Mouse (Mus musculus): ENCODE results near the gene Gm21885. TPM values are rescaled to one million over a fixed set of nuclear protein-coding genes. Genes with fewer than 3 reads are reported as not detected.

The Gm21885 gene
- polyA plus RNA-seq, 1 experiment from 2014 or later, result not detected

GRCm38 (mm10) chr11:94329270-94329891, 47.7 kb downstream of the Gm21885 start:
- H3K27me3 ChIP-seq (ENCODE audit: control insufficient read depth, insufficient read depth, low read length), result no peaks in the 10 kb centered on the region
- no peak for ATAC-seq (replicated peaks; ENCODE audit: extremely low read depth, insufficient read depth, low FRiP score)
- H3K36me3 ChIP-seq (ENCODE audit: control insufficient read depth, insufficient read depth), result peaks cover under 1% of the 10 kb centered on the region; the same call in 1 of the 2 replicates
- H3K9ac ChIP-seq (ENCODE audit: low read length), result 0 out of 2 replicates have a peak overlapping the region, but pooled peaks have one; percentile 13
- no peaks in the 10 kb centered on the region for H3K9me3 ChIP-seq (replicated peaks; ENCODE audit: control insufficient read depth, low read length)
- H3K27ac ChIP-seq (ENCODE audit: low read length), result no peak overlapping the region
- H3K4me1 ChIP-seq (ENCODE audit: control insufficient read depth, insufficient read depth, low read length), result peaks cover 24% of the 10 kb centered on the region
- 36% methylated on average over 4 of the region's 4 CpGs for WGBS
- H3K4me3 ChIP-seq (ENCODE audit: low read length), result no peak overlapping the region
- peak overlapping the region; percentile 65 for H3K4me2 ChIP-seq (ENCODE audit: low read depth, low read length)

- H3K4me2 ChIP-seq (ENCODE audit: low read depth, low read length), result no peak overlapping the region; the same call in 1 of the 2 replicates
- 0 out of 2 replicates have a peak overlapping the region, but pooled peaks have one; percentile 3 for H3K9ac ChIP-seq (ENCODE audit: low read length)
- peaks cover 27% of the 10 kb centered on the region for H3K4me1 ChIP-seq (ENCODE audit: control insufficient read depth, insufficient read depth, low read length)
- no peak overlapping the region for H3K4me3 ChIP-seq (ENCODE audit: low read length)
- peaks cover 6% of the 10 kb centered on the region for H3K36me3 ChIP-seq (ENCODE audit: control insufficient read depth, insufficient read depth)
- no peak overlapping the region for H3K27ac ChIP-seq (ENCODE audit: low read length)
- H3K9me3 ChIP-seq (replicated peaks; ENCODE audit: control insufficient read depth, low read length), result no peaks in the 10 kb centered on the region
- no peaks in the 10 kb centered on the region for H3K27me3 ChIP-seq (ENCODE audit: control insufficient read depth, insufficient read depth, low read length)
- ATAC-seq (replicated peaks; ENCODE audit: extremely low read depth, insufficient read depth, low FRiP score), result no peak
- 82% methylated on average over 3 of the region's 3 CpGs for WGBS
These were observed 48.5 kb downstream of the Gm21885 start for GRCm38 (mm10) chr11:94330211-94330610.

DNA sequence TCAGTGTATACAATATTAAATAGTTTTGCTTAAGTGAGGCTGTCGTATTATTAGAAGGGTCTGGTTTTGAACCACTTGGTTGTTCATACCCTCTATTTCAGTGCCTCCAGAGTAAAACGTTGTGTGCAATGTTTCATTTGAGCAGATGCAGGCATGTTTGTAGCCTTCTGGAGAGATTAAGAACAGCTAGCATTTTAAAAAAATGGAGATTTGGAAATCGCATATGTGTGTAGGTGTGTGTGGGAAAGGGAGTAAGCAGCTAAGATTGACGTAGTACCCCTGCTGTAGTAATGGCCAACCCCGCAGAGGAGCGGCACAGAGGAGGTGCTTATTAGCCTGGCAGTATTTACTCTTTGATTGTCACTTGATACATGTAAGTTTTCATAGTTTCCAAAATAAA, 51.1 kb downstream of the Gm21885 start:
- ATAC-seq (replicated peaks; ENCODE audit: extremely low read depth, insufficient read depth, low FRiP score), result no peak
- Histone ChIP-seq H3K36me3 (ENCODE audit: control insufficient read depth, insufficient read depth) (peaks cover 17% of the 10 kb centered on the region), H3K4me1 (ENCODE audit: control insufficient read depth, insufficient read depth, low read length) (peaks cover 23% of the 10 kb centered on the region), H3K27me3 (ENCODE audit: control insufficient read depth, insufficient read depth, low read length) (no peaks in the 10 kb centered on the region), H3K9ac (ENCODE audit: low read length) (no peak overlapping the region), H3K27ac (ENCODE audit: low read length) (no peak overlapping the region), H3K4me2 (ENCODE audit: low read depth, low read length) (no peak overlapping the region), H3K4me3 (ENCODE audit: low read length) (no peak overlapping the region), H3K9me3 (replicated peaks; ENCODE audit: control insufficient read depth, low read length) (no peaks in the 10 kb centered on the region)
- 89% methylated on average over 6 of the region's 6 CpGs for WGBS

DNA sequence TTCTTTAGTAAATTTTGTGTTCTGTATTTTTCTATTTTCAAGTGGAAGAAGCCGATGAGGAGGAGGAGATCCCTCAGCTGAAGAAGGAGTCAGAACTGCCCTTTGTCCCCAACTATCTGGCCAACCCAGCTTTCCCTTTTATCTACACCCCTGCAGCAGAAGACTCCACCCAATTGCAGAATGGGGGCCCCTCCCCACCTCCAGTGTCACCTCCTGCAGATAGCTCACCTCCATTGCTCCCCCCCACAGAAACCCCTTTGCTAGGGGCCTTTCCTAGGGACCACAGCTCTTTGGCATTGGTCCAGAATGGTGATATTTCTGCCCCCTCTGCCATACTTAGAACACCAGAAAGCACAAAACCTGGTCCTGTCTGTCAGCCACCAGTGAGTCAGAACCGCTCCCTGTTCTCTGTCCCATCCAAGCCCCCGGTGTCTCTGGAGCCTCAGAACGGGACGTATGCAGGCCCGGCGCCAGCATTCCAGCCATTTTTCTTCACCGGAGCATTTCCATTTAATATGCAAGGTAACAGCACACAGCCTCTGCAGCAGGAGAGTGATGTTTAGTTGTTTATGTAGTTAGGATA, 52.8 kb downstream of the Gm21885 start:
- H3K9ac ChIP-seq (ENCODE audit: low read length), result no peak overlapping the region
- no peak overlapping the region for H3K4me2 ChIP-seq (ENCODE audit: low read depth, low read length)
- 0 out of 2 replicates have a peak overlapping the region, but pooled peaks have one; percentile 18 for H3K27ac ChIP-seq (ENCODE audit: low read length)
- ATAC-seq (replicated peaks; ENCODE audit: extremely low read depth, insufficient read depth, low FRiP score), result no peak
- no peaks in the 10 kb centered on the region for H3K27me3 ChIP-seq (ENCODE audit: control insufficient read depth, insufficient read depth, low read length)
- H3K4me3 ChIP-seq (ENCODE audit: low read length), result no peak overlapping the region
- no peaks in the 10 kb centered on the region for H3K9me3 ChIP-seq (replicated peaks; ENCODE audit: control insufficient read depth, low read length)
- WGBS, result 66% methylated on average over 8 of the region's 8 CpGs
- H3K4me1 ChIP-seq (ENCODE audit: control insufficient read depth, insufficient read depth, low read length), result peaks cover 18% of the 10 kb centered on the region
- H3K36me3 ChIP-seq (ENCODE audit: control insufficient read depth, insufficient read depth), result peaks cover 30% of the 10 kb centered on the region

Other genes with a start within 250 kb of the Gm21885 start
- 35.7 and 41.2 TPM in 2 replicates for gene Tob1, start 70.4 kb upstream of the Gm21885 start, polyA plus RNA-seq (2015; fragmentation: Nextera tagmentation; extraction: Ambion mirVana)
- gene Wfikkn2, start 35.9 kb upstream of the Gm21885 start, polyA plus RNA-seq (2015; fragmentation: Nextera tagmentation; extraction: Ambion mirVana), result 3.1 and 3.7 TPM in 2 replicates
- 62.4 and 73.2 TPM in 2 replicates for gene Luc7l3, start 40.1 kb downstream of the Gm21885 start, polyA plus RNA-seq (2015; fragmentation: Nextera tagmentation; extraction: Ambion mirVana)
- 17.5 and 22.6 TPM in 2 replicates for gene Ankrd40, start 46.1 kb downstream of the Gm21885 start, polyA plus RNA-seq (2015; fragmentation: Nextera tagmentation; extraction: Ambion mirVana)
- 1.1 and 1.3 TPM in 2 replicates for gene Abcc3, start 111.1 kb downstream of the Gm21885 start, polyA plus RNA-seq (2015; fragmentation: Nextera tagmentation; extraction: Ambion mirVana)
- gene Cacna1g, start 192.3 kb downstream of the Gm21885 start, polyA plus RNA-seq (2015; fragmentation: Nextera tagmentation; extraction: Ambion mirVana), result 5.8 and 7.6 TPM in 2 replicates
- 0.08 and 0.25 TPM in 2 replicates for gene Spata20, start 204.3 kb downstream of the Gm21885 start, polyA plus RNA-seq (2015; fragmentation: Nextera tagmentation; extraction: Ambion mirVana)
- 13.6 and 17.9 TPM in 2 replicates for gene Epn3, start 218.1 kb downstream of the Gm21885 start, polyA plus RNA-seq (2015; fragmentation: Nextera tagmentation; extraction: Ambion mirVana)
- 5.7 and 9.1 TPM in 2 replicates for gene Mycbpap, start 239.9 kb downstream of the Gm21885 start, polyA plus RNA-seq (2015; fragmentation: Nextera tagmentation; extraction: Ambion mirVana)